Mouse (Mus musculus) CH12.LX (cell line): ENCODE results near the gene Nav1. TPM values are rescaled to one million over a fixed set of nuclear protein-coding genes. Genes with fewer than 3 reads are reported as not detected.

Experiments
- DNase-seq: peaks from one replicate; pipeline ENCODE4 v3.0.0-alpha.2; 2013; ENCODE audit errors: extremely low read depth
- H3K27ac ChIP-seq: 2 replicates; pipeline ENCODE4 v1.5.1; 2012; ENCODE audit warnings: low read depth, mild to moderate bottlenecking, control low read depth, moderate library complexity; ENCODE audit not compliant: insufficient read depth
- H3K27me3 ChIP-seq: replicated peaks from 2 replicates; pipeline ENCODE3; 2012; ENCODE audit warnings: inconsistent platforms
- H3K36me3 ChIP-seq, 2 experiments: replicated peaks in 1 of 2; 2 replicates each; pipeline versions ENCODE3 to v1.6.1; 2012; ENCODE audit warnings: inconsistent platforms in 1 of 2, low read length in 1 of 2, mild to moderate bottlenecking in 1 of 2, mixed read lengths in 1 of 2, moderate library complexity in 1 of 2; ENCODE audit not compliant: control insufficient read depth in 1 of 2, insufficient read depth in 1 of 2
- H3K4me1 ChIP-seq, 2 experiments: 2 replicates each; pipeline ENCODE4 v1.6.1; 2012; ENCODE audit warnings: inconsistent platforms in 1 of 2, moderate library complexity in 1 of 2; ENCODE audit not compliant: insufficient read depth in 2 of 2, control insufficient read depth in 1 of 2
- H3K4me2 ChIP-seq: 2 replicates; pipeline ENCODE4 v1.6.1; 2012; ENCODE audit warnings: low read depth, mild to moderate bottlenecking, control low read depth; ENCODE audit not compliant: poor library complexity, insufficient read depth, severe bottlenecking
- H3K4me3 ChIP-seq, 3 experiments: fragments of 150-350 bp in 1 of 3; sonication (generic) in 1 of 3; replicated peaks in 1 of 3; 2 replicates each; pipeline versions ENCODE3 to v1.5.1; 2011 to 2012; ENCODE audit warnings: low read depth in 2 of 3, low read length in 2 of 3, mild to moderate bottlenecking in 2 of 3, moderate library complexity in 2 of 3, control low read depth in 1 of 3, improper control_type of control experiment in 1 of 3, inconsistent platforms in 1 of 3, mixed read lengths in 1 of 3; ENCODE audit not compliant: poor library complexity in 1 of 3
- H3K79me2 ChIP-seq: replicated peaks from 2 replicates; pipeline ENCODE4 v1.6.1; 2012; ENCODE audit warnings: mild to moderate bottlenecking, moderate library complexity; ENCODE audit not compliant: control insufficient read depth, poor library complexity, insufficient read depth, severe bottlenecking; ENCODE audit errors: extremely low read depth
- H3K9ac ChIP-seq: 2 replicates; pipeline ENCODE4 v1.6.1; 2012; ENCODE audit warnings: low read depth, mild to moderate bottlenecking, control low read depth, moderate library complexity; ENCODE audit not compliant: insufficient read depth
- H3K9me3 ChIP-seq: replicated peaks from 2 replicates; pipeline ENCODE3; 2012; ENCODE audit warnings: low read length, inconsistent platforms, mixed read lengths
- CHD1 ChIP-seq: IDR thresholded peaks from 2 replicates; pipeline ENCODE4 v1.6.1; 2012; ENCODE audit warnings: low read depth, low read length, improper control_type of control experiment, inconsistent platforms
- CHD2 ChIP-seq: IDR thresholded peaks from 2 replicates; pipeline ENCODE4 v1.6.1; 2011; ENCODE audit warnings: low read length, improper control_type of control experiment
- ELF1 ChIP-seq: IDR thresholded peaks from 2 replicates; pipeline ENCODE4 v1.6.1; 2014; ENCODE audit warnings: low read depth, mild to moderate bottlenecking, inconsistent platforms, low read length, improper control_type of control experiment
- ETS1 ChIP-seq: conservative IDR thresholded peaks from 2 replicates; pipeline ENCODE4 v1.6.1; 2012; ENCODE audit warnings: low read depth, mild to moderate bottlenecking, inconsistent platforms, low read length, improper control_type of control experiment, moderate library complexity
- KAT2A ChIP-seq: IDR thresholded peaks from 2 replicates; pipeline ENCODE4 v1.6.1; 2012; ENCODE audit warnings: low read length, improper control_type of control experiment, inconsistent platforms; ENCODE audit not compliant: insufficient replicate concordance
- MAX ChIP-seq: IDR thresholded peaks from 2 replicates; pipeline ENCODE4 v1.6.1; 2011; ENCODE audit warnings: low read length, improper control_type of control experiment
- MAZ ChIP-seq: IDR thresholded peaks from 2 replicates; pipeline ENCODE4 v1.6.1; 2012; ENCODE audit warnings: low read depth, mild to moderate bottlenecking, inconsistent platforms, low read length, improper control_type of control experiment, moderate library complexity
- NRF1 ChIP-seq: IDR thresholded peaks from 2 replicates; pipeline ENCODE4 v1.6.1; 2014; ENCODE audit warnings: low read depth, mild to moderate bottlenecking, inconsistent platforms, low read length, improper control_type of control experiment, moderate library complexity
- POLR2AphosphoS2 ChIP-seq: IDR thresholded peaks from 2 replicates; pipeline ENCODE4 v1.6.1; 2011; ENCODE audit warnings: low read depth, low read length, improper control_type of control experiment
- RCOR1 ChIP-seq: conservative IDR thresholded peaks from 2 replicates; pipeline ENCODE4 v1.6.1; 2012; ENCODE audit warnings: low read depth, mild to moderate bottlenecking, inconsistent platforms, low read length, improper control_type of control experiment
- SIN3A ChIP-seq: IDR thresholded peaks from 2 replicates; pipeline ENCODE4 v1.6.1; 2012; ENCODE audit warnings: low read length, improper control_type of control experiment, inconsistent platforms
- TBP ChIP-seq: conservative IDR thresholded peaks from 2 replicates; pipeline ENCODE4 v1.6.1; 2011; ENCODE audit warnings: low read depth, low read length, improper control_type of control experiment
- TCF12 ChIP-seq: IDR thresholded peaks from 2 replicates; pipeline ENCODE4 v1.6.1; 2014; ENCODE audit warnings: low read depth, mild to moderate bottlenecking, inconsistent platforms, low read length, improper control_type of control experiment
- UBTF ChIP-seq: IDR thresholded peaks from 2 replicates; pipeline ENCODE4 v1.6.1; 2012; ENCODE audit warnings: low read depth, mild to moderate bottlenecking, inconsistent platforms, low read length, improper control_type of control experiment, moderate library complexity
- ZC3H11A ChIP-seq: IDR thresholded peaks from 2 replicates; pipeline ENCODE4 v1.6.1; 2012; ENCODE audit warnings: low read depth, mild to moderate bottlenecking, inconsistent platforms, low read length, improper control_type of control experiment
- ZKSCAN1 ChIP-seq: IDR thresholded peaks from 2 replicates; pipeline ENCODE4 v1.6.1; 2012; ENCODE audit warnings: low read depth, inconsistent platforms, low read length, improper control_type of control experiment, borderline replicate concordance
- ZMIZ1 ChIP-seq: IDR thresholded peaks from 2 replicates; pipeline ENCODE4 v1.6.1; 2012; ENCODE audit warnings: low read depth, mild to moderate bottlenecking, inconsistent platforms, low read length, improper control_type of control experiment
- dilution Hi-C: fragments of 300-500 bp; cut with MboI; formaldehyde crosslinking; loops from 2 replicates; pipeline ENCODE4 v1.14.3; 2020; ENCODE audit warnings: low sequenced_read_pairs; ENCODE audit not compliant: extremely low pct_unique_long_range_greater_than_20kb, extremely low pct_ligation_motif_present
- in situ Hi-C: fragments of 300-500 bp; cut with MboI; formaldehyde crosslinking; loops from 3 replicates; pipeline ENCODE4 v1.14.3; 2019; ENCODE audit warnings: low sequenced_read_pairs, low pct_ligation_motif_present, low pct_unique_long_range_greater_than_20kb, mixed read lengths
- polyA plus RNA-seq: library from polyadenylated mRNA; unstranded; fragments of >175 nt; gene quantifications from 2 replicates; pipeline ENCODE4 v1.2.1, GENCODE M21; 2012; ENCODE audit warnings: low read depth; ENCODE audit not compliant: insufficient read length
- total RNA-seq, 2 experiments: library from RNA; depleted of rRNA; stranded (reverse); fragments of 300-350 nt in 1 of 2; fragments of >200 nt in 1 of 2; gene quantifications; 2 replicates each; pipeline ENCODE4 v1.2.3; 2012 to 2014

Nav1 gene
- total and polyA plus RNA-seq, 3 experiments, result 0.21 to 0.56 TPM; not detected in 1

DNA sequence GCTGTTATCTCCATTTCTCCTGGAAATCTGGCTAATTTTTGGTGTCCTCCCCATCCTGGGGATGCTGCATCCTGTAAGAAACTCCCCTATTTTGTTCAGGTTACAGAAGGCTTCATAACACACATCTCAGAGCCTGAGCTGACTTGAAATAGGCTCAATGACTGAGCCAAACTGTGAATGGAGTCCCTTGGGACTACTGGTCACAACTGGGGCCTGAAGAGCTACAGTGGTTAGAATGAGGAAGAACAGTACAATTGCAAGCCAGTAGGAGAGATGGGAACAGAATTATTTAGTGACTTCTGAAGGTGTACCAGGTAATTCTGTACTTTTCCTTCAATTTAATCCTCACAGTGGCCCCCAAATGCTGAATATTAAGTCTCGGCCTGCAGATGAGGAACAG lies 31.7 kb downstream of the Nav1 start (continued):
- no peak for TF ChIP-seq ETS1

GRCm38 (mm10) chr1:135574451-135575208 lies 32.5 kb downstream of the Nav1 start:
- no peak overlapping the region for H3K4me2 ChIP-seq
- no peaks in the 10 kb centered on the region for H3K79me2 ChIP-seq
- in situ Hi-C loops, result no loop called here
- no peaks in the 10 kb centered on the region for H3K9me3 ChIP-seq
- H3K27me3 ChIP-seq, result peaks cover 77% of the 10 kb centered on the region
- no peak for DNase-seq
- no peak overlapping the region for H3K27ac ChIP-seq
- TF ChIP-seq TCF12 (no peak), ETS1 (no peak), CHD2 (no peak), UBTF (no peak), MAZ (no peak), POLR2AphosphoS2 (no peak), SIN3A (no peak), ZC3H11A (no peak), TBP (no peak), ELF1 (no peak), MAX (no peak), ZMIZ1 (no peak), CHD1 (no peak), RCOR1 (no peak), KAT2A (no peak), ZKSCAN1 (no peak), NRF1 (no peak)
- no peaks in the 10 kb centered on the region for H3K36me3 ChIP-seq
- H3K4me3 ChIP-seq, result no peak overlapping the region
- H3K4me1 ChIP-seq, result peaks cover 4 to 19% of the 10 kb centered on the region in 2 experiments; a peak in 3 of 4 replicates
- H3K9ac ChIP-seq, result no peak overlapping the region
- dilution Hi-C loops, result no loop called here
